Mouse (Mus musculus) E14TG2a.4 (cell line): Measurements from ENCODE around the gene Lzts3.

Experiments used
- CTCF ChIP-seq: conservative IDR thresholded peaks from 2 replicates; pipeline ENCODE4 v1.5.1; 2014; ENCODE audit warnings: low read length
- NANOG ChIP-seq: IDR thresholded peaks from 2 replicates; pipeline ENCODE4 v1.6.1; 2014; ENCODE audit warnings: borderline replicate concordance, low read length, mixed read lengths

DNA sequence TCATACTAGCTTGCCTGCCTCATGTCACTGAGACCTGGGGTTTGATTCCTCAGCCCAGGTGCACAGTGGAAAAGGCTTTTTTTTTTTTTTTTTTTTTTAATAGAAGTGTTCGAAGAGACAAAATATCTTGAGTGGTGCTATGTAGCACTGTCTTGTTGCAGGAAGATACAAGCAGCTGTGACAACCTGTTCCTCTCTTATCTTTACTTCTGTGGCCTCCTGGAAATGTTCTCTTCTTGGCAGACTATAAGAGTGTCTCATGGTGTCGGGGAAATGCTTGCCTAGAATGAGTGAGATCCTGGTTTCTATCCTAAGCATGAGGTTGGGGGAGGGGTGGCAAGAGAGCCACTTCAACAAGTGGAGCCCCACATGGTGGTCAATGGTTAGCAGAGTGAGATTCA lies 54.2 kb downstream of the Lzts3 start:
- TF ChIP-seq CTCF (no peak), NANOG (no peak)
